Comparison of ENCODE assay signal across 14 mouse cellular contexts in genomic region chr10:13431641-13432540, GRCm38 (mm10). TPM values are rescaled to one million over a fixed set of nuclear protein-coding genes. Genes with fewer than 3 reads are reported as not detected.
DNase-seq lines count a peak whose midpoint lies in the region; ATAC-seq and TF ChIP-seq lines count a peak whose summit lies in the region.
"Had no signal": no experiment of that assay in that cellular context is flagged by ENCODE, and none has a peak within 500 bp of the region (broad histone marks: within the 10 kb centered on the region; RNA-seq: fewer than 3 reads in every experiment).

No protein-coding gene starts in this region.

- no peak overlapping the region for H3K4me3 ChIP-seq in forebrain, embryonic 11.5 days (ENCODE audit: low read depth, low read length)
- no peak overlapping the region for H3K4me3 ChIP-seq in forebrain, embryonic 16.5 days (replicated peaks; ENCODE audit: low read length)
- H3K4me3 ChIP-seq in kidney, postnatal 0 days (replicated peaks; ENCODE audit: low read depth, low read length) = no peak overlapping the region
- H3K4me3 ChIP-seq in limb, embryonic 12.5 days (replicated peaks) = no peak overlapping the region
- H3K4me3 ChIP-seq: heart, adult 2 months; liver, embryonic 15.5 days; neural tube, embryonic 12.5 days had no signal

- no peak; the same call in 1 of the 2 replicates for ATAC-seq in forebrain, embryonic 11.5 days (replicated peaks; ENCODE audit: low FRiP score)
- no peak for ATAC-seq in forebrain, embryonic 16.5 days
- no peak for ATAC-seq in kidney, postnatal 0 days (replicated peaks; ENCODE audit: low FRiP score, low read depth)
- ATAC-seq in limb, embryonic 12.5 days (ENCODE audit: insufficient number of reproducible peaks, insufficient read depth, low FRiP score, low TSS enrichment, low read depth) = no peak
- ATAC-seq: intestine, embryonic 16.5 days had no signal

- H3K4me2 ChIP-seq in forebrain, embryonic 11.5 days (ENCODE audit: low read depth, low read length, severe bottlenecking) = no peak overlapping the region
- H3K4me2 ChIP-seq in forebrain, embryonic 16.5 days (ENCODE audit: low read length) = no peak overlapping the region
- no peak overlapping the region for H3K4me2 ChIP-seq in kidney, postnatal 0 days (ENCODE audit: low read length)
- H3K4me2 ChIP-seq in limb, embryonic 12.5 days = no peak overlapping the region
- H3K4me2 ChIP-seq: liver, embryonic 15.5 days; neural tube, embryonic 12.5 days had no signal

- no peaks in the 10 kb centered on the region for H3K9me3 ChIP-seq in forebrain, embryonic 11.5 days (ENCODE audit: control insufficient read depth, low read length)
- H3K9me3 ChIP-seq in forebrain, embryonic 16.5 days (ENCODE audit: control insufficient read depth, low read length) = no peaks in the 10 kb centered on the region
- no peaks in the 10 kb centered on the region for H3K9me3 ChIP-seq in kidney, postnatal 0 days (replicated peaks; ENCODE audit: low read length)
- no peaks in the 10 kb centered on the region for H3K9me3 ChIP-seq in limb, embryonic 12.5 days
- H3K9me3 ChIP-seq: G1E; liver, embryonic 15.5 days; neural tube, embryonic 12.5 days had no signal

- peak overlapping the region; percentile 2; the same call in 1 of the 2 replicates for H3K27ac ChIP-seq in forebrain, embryonic 11.5 days (ENCODE audit: low read depth, low read length)
- no peak overlapping the region for H3K27ac ChIP-seq in forebrain, embryonic 16.5 days (ENCODE audit: low read length)
- H3K27ac ChIP-seq in kidney, postnatal 0 days = 0 out of 2 replicates have a peak overlapping the region, but pooled peaks have one; percentile 5
- H3K27ac ChIP-seq in limb, embryonic 12.5 days = peak overlapping the region; percentile 66; the same call in 1 of the 2 replicates
- H3K27ac ChIP-seq: heart, adult 2 months; liver, embryonic 15.5 days; neural tube, embryonic 12.5 days had no signal

- H3K27me3 ChIP-seq in forebrain, embryonic 11.5 days (ENCODE audit: control insufficient read depth, insufficient read depth, low read length) = no peaks in the 10 kb centered on the region
- H3K27me3 ChIP-seq in forebrain, embryonic 16.5 days (replicated peaks; ENCODE audit: control insufficient read depth, insufficient read depth, low read length) = no peaks in the 10 kb centered on the region
- H3K27me3 ChIP-seq in kidney, postnatal 0 days (ENCODE audit: insufficient read depth, low read length) = no peaks in the 10 kb centered on the region
- no peaks in the 10 kb centered on the region for H3K27me3 ChIP-seq in limb, embryonic 12.5 days
- H3K27me3 ChIP-seq: liver, embryonic 15.5 days; neural tube, embryonic 12.5 days had no signal

- peaks cover 11% of the 10 kb centered on the region for H3K4me1 ChIP-seq in forebrain, embryonic 11.5 days (replicated peaks; ENCODE audit: control insufficient read depth, insufficient read depth, low read length)
- peaks cover 2% of the 10 kb centered on the region; the same call in 1 of the 2 replicates for H3K4me1 ChIP-seq in forebrain, embryonic 16.5 days (replicated peaks; ENCODE audit: control insufficient read depth, insufficient read depth, low read length)
- peaks cover 6% of the 10 kb centered on the region; the same call in 1 of the 2 replicates for H3K4me1 ChIP-seq in kidney, postnatal 0 days (replicated peaks; ENCODE audit: insufficient read depth, low read length)
- peaks cover 13% of the 10 kb centered on the region for H3K4me1 ChIP-seq in limb, embryonic 12.5 days (replicated peaks)
- H3K4me1 ChIP-seq: liver, embryonic 15.5 days had no signal

- H3K9ac ChIP-seq in forebrain, embryonic 11.5 days (ENCODE audit: low read length) = no peak overlapping the region
- no peak overlapping the region for H3K9ac ChIP-seq in forebrain, embryonic 16.5 days (replicated peaks; ENCODE audit: low read depth, low read length)
- H3K9ac ChIP-seq in kidney, postnatal 0 days (ENCODE audit: low read depth, low read length) = no peak overlapping the region
- H3K9ac ChIP-seq in limb, embryonic 12.5 days (replicated peaks) = no peak overlapping the region; the same call in 1 of the 2 replicates
- H3K9ac ChIP-seq: liver, embryonic 15.5 days; neural tube, embryonic 12.5 days had no signal

- peak; percentile 64 for DNase-seq in forebrain, embryonic 11.5 days (ENCODE audit: low spot score)
- peak; percentile 53 for DNase-seq in kidney, postnatal 0 days (ENCODE audit: low spot score)
- DNase-seq in kidney, postnatal 14 days = no peak
- peak; percentile 46 for DNase-seq in embryo, embryonic 9.5 days (ENCODE audit: extremely low spot score)
- no peak for DNase-seq in thymus, adult 18-20 months
- no peak for DNase-seq in spleen, postnatal 14 days (ENCODE audit: low spot score in 2 of 2)
- DNase-seq: cerebellum, postnatal 25 days; heart, adult 2 months had no signal

- H3K36me3 ChIP-seq in forebrain, embryonic 11.5 days (ENCODE audit: control insufficient read depth, insufficient read depth, low read length) = no peaks in the 10 kb centered on the region
- no peaks in the 10 kb centered on the region for H3K36me3 ChIP-seq in forebrain, embryonic 16.5 days (ENCODE audit: control insufficient read depth, insufficient read depth)
- H3K36me3 ChIP-seq in kidney, postnatal 0 days (ENCODE audit: insufficient read depth, low read length) = no peaks in the 10 kb centered on the region
- no peaks in the 10 kb centered on the region for H3K36me3 ChIP-seq in limb, embryonic 12.5 days
- H3K36me3 ChIP-seq: G1E; liver, embryonic 15.5 days; neural tube, embryonic 12.5 days had no signal

- 24% methylated on average over 8 of the region's 8 CpGs for WGBS in forebrain, embryonic 11.5 days
- 22% methylated on average over 8 of the region's 8 CpGs for WGBS in forebrain, embryonic 16.5 days
- 36% methylated on average over 8 of the region's 8 CpGs for WGBS in kidney, postnatal 0 days
- WGBS in limb, embryonic 12.5 days = 29% methylated on average over 8 of the region's 8 CpGs

- no peak for TF ChIP-seq CTCF in kidney, postnatal 0 days (IDR thresholded peaks at IDR 0.05; ENCODE audit: low read depth)

RNA-seq across cellular contexts. Expression of gene Phactr2, which starts 42.3 kb away (rescaled TPM):
- polyA plus RNA-seq in forebrain, embryonic 11.5 days (2014; fragmentation: Nextera tagmentation; extraction: Ambion mirVana) = 16.7 and 17.7 TPM in 2 replicates
- polyA plus RNA-seq in forebrain, embryonic 16.5 days (2015; fragmentation: Nextera tagmentation; extraction: Ambion mirVana) = 8.1 and 9.4 TPM in 2 replicates
- 23.7 and 26.4 TPM in 2 replicates for polyA plus RNA-seq in kidney, postnatal 0 days (2015; fragmentation: Nextera tagmentation; extraction: Ambion mirVana)
- polyA plus RNA-seq in limb, embryonic 12.5 days (2016; fragmentation: Nextera tagmentation; extraction: Ambion mirVana) = 21.7 and 23.5 TPM in 2 replicates
- polyA plus RNA-seq: G1E had no signal

Comparison
In these comparisons a context has a peak if more than half of its experiments do, and no peak if none do; other contexts are left out.
1. DNase-seq: peak in forebrain, embryonic 11.5 days (single experiment), kidney, postnatal 0 days (single experiment) and embryo, embryonic 9.5 days (single experiment); none in kidney, postnatal 14 days (single experiment), thymus, adult 18-20 months (0 of 2) and spleen, postnatal 14 days (0 of 2).